Comparison of ENCODE assay signal across 19 mouse cellular contexts in genomic region chr9:62624562-62625044, GRCm38 (mm10). TPM values are rescaled to one million over a fixed set of nuclear protein-coding genes. Genes with fewer than 3 reads are reported as not detected.
DNase-seq lines count a peak whose midpoint lies in the region; ATAC-seq lines count a peak whose summit lies in the region.
"Had no signal": no experiment of that assay in that cellular context is flagged by ENCODE, and none has a peak within 500 bp of the region (broad histone marks: within the 10 kb centered on the region; RNA-seq: fewer than 3 reads in every experiment).

No protein-coding gene starts in this region.

- no peak overlapping the region for H3K4me3 ChIP-seq in heart, embryonic 10.5 days
- no peak overlapping the region for H3K4me3 ChIP-seq in neural tube, embryonic 15.5 days (replicated peaks)
- H3K4me3 ChIP-seq: erythroblast, embryonic 14.5 days; midbrain, embryonic 12.5 days had no signal

- H3K27ac ChIP-seq in heart, embryonic 10.5 days = no peak overlapping the region
- no peak overlapping the region for H3K27ac ChIP-seq in neural tube, embryonic 15.5 days (replicated peaks)
- H3K27ac ChIP-seq: hindbrain, postnatal 0 days; midbrain, embryonic 12.5 days had no signal

- no peak overlapping the region for H3K9ac ChIP-seq in neural tube, embryonic 15.5 days (replicated peaks)
- H3K9ac ChIP-seq: forebrain, postnatal 0 days; midbrain, embryonic 12.5 days had no signal

- 73% methylated on average over 8 of the region's 8 CpGs for WGBS in heart, embryonic 10.5 days
- 87% methylated on average over 8 of the region's 8 CpGs for WGBS in neural tube, embryonic 15.5 days

- no peaks in the 10 kb centered on the region for H3K9me3 ChIP-seq in heart, embryonic 10.5 days
- no peaks in the 10 kb centered on the region for H3K9me3 ChIP-seq in neural tube, embryonic 15.5 days (replicated peaks)
- H3K9me3 ChIP-seq: midbrain, embryonic 12.5 days had no signal

- peak; percentile 89 for DNase-seq in heart, adult 11 months
- no peak for DNase-seq in heart, embryonic 10.5 days (ENCODE audit: low spot score)
- peak; percentile 25 for DNase-seq in right cerebral cortex, postnatal 25 days
- DNase-seq in right cerebral cortex, postnatal 4 days = no peak
- peak; percentile 36 for DNase-seq in layer of hippocampus, adult 9-10 months (ENCODE audit: low spot score)
- DNase-seq in telencephalon, adult 2 months (ENCODE audit: low read depth, low spot score) = peak; percentile 50
- DNase-seq in urinary bladder, postnatal 36 days (ENCODE audit: low spot score in 2 of 2) = no peak
- DNase-seq: cerebellum, adult 9-11 months; forebrain, postnatal 0 days; heart, adult 18-20 months; heart, postnatal 10 days; kidney, adult 9 months; lung, postnatal 14 days; thymus, adult 2 months had no signal

- ATAC-seq in neural tube, embryonic 15.5 days (ENCODE audit: low FRiP score) = no peak
- ATAC-seq: forebrain, postnatal 0 days; hindbrain, postnatal 0 days had no signal

- no peak overlapping the region for H3K4me2 ChIP-seq in neural tube, embryonic 15.5 days
- H3K4me2 ChIP-seq: liver, embryonic 11.5 days; midbrain, embryonic 12.5 days had no signal

- peaks cover 30% of the 10 kb centered on the region for H3K4me1 ChIP-seq in heart, embryonic 10.5 days
- no peaks in the 10 kb centered on the region for H3K4me1 ChIP-seq in neural tube, embryonic 15.5 days
- H3K4me1 ChIP-seq: midbrain, embryonic 12.5 days had no signal

- no peaks in the 10 kb centered on the region for H3K36me3 ChIP-seq in heart, embryonic 10.5 days
- H3K36me3 ChIP-seq in neural tube, embryonic 15.5 days = no peaks in the 10 kb centered on the region
- H3K36me3 ChIP-seq: midbrain, embryonic 12.5 days had no signal

- no peaks in the 10 kb centered on the region for H3K27me3 ChIP-seq in heart, embryonic 10.5 days (ENCODE audit: insufficient read depth, poor library complexity, severe bottlenecking)
- no peaks in the 10 kb centered on the region for H3K27me3 ChIP-seq in neural tube, embryonic 15.5 days (replicated peaks)
- H3K27me3 ChIP-seq: midbrain, embryonic 12.5 days had no signal

RNA-seq across cellular contexts. Expression of gene Itga11, which starts 53.0 kb away (rescaled TPM):
- 0.36 and 0.62 TPM in 2 replicates for polyA plus RNA-seq in heart, embryonic 10.5 days (2016; fragmentation: Nextera tagmentation; extraction: Ambion mirVana)
- polyA plus RNA-seq in neural tube, embryonic 15.5 days (2015; fragmentation: Nextera tagmentation; extraction: Ambion mirVana) = 0.81 and 1.5 TPM in 2 replicates
- polyA plus RNA-seq: erythroblast, embryonic 14.5 days had no signal

Comparison
In these comparisons a context has a peak if more than half of its experiments do, and no peak if none do; other contexts are left out.
1. DNase-seq: peak in heart, adult 11 months (single experiment), right cerebral cortex, postnatal 25 days (single experiment), layer of hippocampus, adult 9-10 months (single experiment) and telencephalon, adult 2 months (single experiment); none in heart, embryonic 10.5 days (single experiment), right cerebral cortex, postnatal 4 days (single experiment) and urinary bladder, postnatal 36 days (0 of 2).